Mouse (Mus musculus) CH12.LX (cell line): Measurements from ENCODE around the gene Fam117a. TPM values are rescaled to one million over a fixed set of nuclear protein-coding genes. Genes with fewer than 3 reads are reported as not detected.

Source experiments
- DNase-seq: peaks from one replicate; pipeline ENCODE4 v3.0.0-alpha.2; 2013; ENCODE audit errors: extremely low read depth
- H3K27ac ChIP-seq: 2 replicates; pipeline ENCODE4 v1.5.1; 2012; ENCODE audit warnings: low read depth, mild to moderate bottlenecking, control low read depth, moderate library complexity; ENCODE audit not compliant: insufficient read depth
- H3K27me3 ChIP-seq: replicated peaks from 2 replicates; pipeline ENCODE3; 2012; ENCODE audit warnings: inconsistent platforms
- H3K36me3 ChIP-seq, 2 experiments: replicated peaks in 1 of 2; 2 replicates each; pipeline versions ENCODE3 to v1.6.1; 2012; ENCODE audit warnings: inconsistent platforms in 1 of 2, low read length in 1 of 2, mild to moderate bottlenecking in 1 of 2, mixed read lengths in 1 of 2, moderate library complexity in 1 of 2; ENCODE audit not compliant: control insufficient read depth in 1 of 2, insufficient read depth in 1 of 2
- H3K4me1 ChIP-seq, 2 experiments: 2 replicates each; pipeline ENCODE4 v1.6.1; 2012; ENCODE audit warnings: inconsistent platforms in 1 of 2, moderate library complexity in 1 of 2; ENCODE audit not compliant: insufficient read depth in 2 of 2, control insufficient read depth in 1 of 2
- H3K4me2 ChIP-seq: 2 replicates; pipeline ENCODE4 v1.6.1; 2012; ENCODE audit warnings: low read depth, mild to moderate bottlenecking, control low read depth; ENCODE audit not compliant: poor library complexity, insufficient read depth, severe bottlenecking
- H3K4me3 ChIP-seq, 3 experiments: fragments of 150-350 bp in 1 of 3; sonication (generic) in 1 of 3; replicated peaks in 1 of 3; 2 replicates each; pipeline versions ENCODE3 to v1.5.1; 2011 to 2012; ENCODE audit warnings: low read depth in 2 of 3, low read length in 2 of 3, mild to moderate bottlenecking in 2 of 3, moderate library complexity in 2 of 3, control low read depth in 1 of 3, improper control_type of control experiment in 1 of 3, inconsistent platforms in 1 of 3, mixed read lengths in 1 of 3; ENCODE audit not compliant: poor library complexity in 1 of 3
- H3K79me2 ChIP-seq: replicated peaks from 2 replicates; pipeline ENCODE4 v1.6.1; 2012; ENCODE audit warnings: mild to moderate bottlenecking, moderate library complexity; ENCODE audit not compliant: control insufficient read depth, poor library complexity, insufficient read depth, severe bottlenecking; ENCODE audit errors: extremely low read depth
- H3K9ac ChIP-seq: 2 replicates; pipeline ENCODE4 v1.6.1; 2012; ENCODE audit warnings: low read depth, mild to moderate bottlenecking, control low read depth, moderate library complexity; ENCODE audit not compliant: insufficient read depth
- H3K9me3 ChIP-seq: replicated peaks from 2 replicates; pipeline ENCODE3; 2012; ENCODE audit warnings: low read length, inconsistent platforms, mixed read lengths
- BHLHE40 ChIP-seq: IDR thresholded peaks from 2 replicates; pipeline ENCODE4 v1.6.1; 2011; ENCODE audit warnings: mild to moderate bottlenecking, low read depth, low read length, improper control_type of control experiment
- CTCF ChIP-seq, 2 experiments: IDR thresholded peaks in 1 of 2; conservative IDR thresholded peaks in 1 of 2; 2 replicates each; pipeline ENCODE4 v1.5.1; 2011 to 2012; ENCODE audit warnings: low read depth in 2 of 2, low read length in 2 of 2, improper control_type of control experiment in 1 of 2, inconsistent platforms in 1 of 2, mild to moderate bottlenecking in 1 of 2, moderate library complexity in 1 of 2
- EP300 ChIP-seq: IDR thresholded peaks from 2 replicates; pipeline ENCODE4 v1.6.1; 2011; ENCODE audit warnings: low read length, improper control_type of control experiment
- ETS1 ChIP-seq: conservative IDR thresholded peaks from 2 replicates; pipeline ENCODE4 v1.6.1; 2012; ENCODE audit warnings: low read depth, mild to moderate bottlenecking, inconsistent platforms, low read length, improper control_type of control experiment, moderate library complexity
- GABPA ChIP-seq: IDR thresholded peaks from 2 replicates; pipeline ENCODE4 v1.6.1; 2012; ENCODE audit warnings: low read depth, low read length, improper control_type of control experiment, inconsistent platforms; ENCODE audit not compliant: insufficient replicate concordance
- HCFC1 ChIP-seq: IDR thresholded peaks from 2 replicates; pipeline ENCODE4 v1.6.1; 2012; ENCODE audit warnings: low read depth, mild to moderate bottlenecking, inconsistent platforms, low read length, improper control_type of control experiment
- JUN ChIP-seq: IDR thresholded peaks from 2 replicates; pipeline ENCODE4 v1.6.1; 2011; ENCODE audit warnings: low read depth, mild to moderate bottlenecking, low read length, improper control_type of control experiment, moderate library complexity; ENCODE audit not compliant: insufficient read depth
- JUND ChIP-seq: conservative IDR thresholded peaks from 2 replicates; pipeline ENCODE4 v1.6.1; 2011; ENCODE audit warnings: low read depth, low read length, improper control_type of control experiment
- KAT2A ChIP-seq: IDR thresholded peaks from 2 replicates; pipeline ENCODE4 v1.6.1; 2012; ENCODE audit warnings: low read length, improper control_type of control experiment, inconsistent platforms; ENCODE audit not compliant: insufficient replicate concordance
- MAFK ChIP-seq: IDR thresholded peaks from 2 replicates; pipeline ENCODE4 v1.6.1; 2011; ENCODE audit warnings: low read length, improper control_type of control experiment; ENCODE audit not compliant: insufficient replicate concordance
- MAZ ChIP-seq: IDR thresholded peaks from 2 replicates; pipeline ENCODE4 v1.6.1; 2012; ENCODE audit warnings: low read depth, mild to moderate bottlenecking, inconsistent platforms, low read length, improper control_type of control experiment, moderate library complexity
- MEF2A ChIP-seq: IDR thresholded peaks from 2 replicates; pipeline ENCODE4 v1.6.1; 2014; ENCODE audit warnings: low read depth, mild to moderate bottlenecking, inconsistent platforms, low read length, improper control_type of control experiment, borderline replicate concordance
- MXI1 ChIP-seq: IDR thresholded peaks from 2 replicates; pipeline ENCODE4 v1.6.1; 2011; ENCODE audit warnings: mild to moderate bottlenecking, low read depth, low read length, improper control_type of control experiment
- MYC ChIP-seq: IDR thresholded peaks from 2 replicates; pipeline ENCODE4 v1.6.1; 2011; ENCODE audit warnings: low read depth, mild to moderate bottlenecking, improper control_type of control experiment, low read length
- NELFE ChIP-seq: IDR thresholded peaks from 2 replicates; pipeline ENCODE4 v1.6.1; 2011; ENCODE audit warnings: low read depth, low read length, improper control_type of control experiment
- NRF1 ChIP-seq: IDR thresholded peaks from 2 replicates; pipeline ENCODE4 v1.6.1; 2014; ENCODE audit warnings: low read depth, mild to moderate bottlenecking, inconsistent platforms, low read length, improper control_type of control experiment, moderate library complexity
- PAX5 ChIP-seq: IDR thresholded peaks from 2 replicates; pipeline ENCODE4 v1.6.1; 2012; ENCODE audit warnings: low read length, inconsistent platforms, mixed read lengths
- POLR2A ChIP-seq: IDR thresholded peaks from 2 replicates; pipeline ENCODE4 v1.6.1; 2011; ENCODE audit warnings: low read depth, mild to moderate bottlenecking, improper control_type of control experiment, low read length
- RAD21 ChIP-seq: IDR thresholded peaks from 2 replicates; pipeline ENCODE4 v1.6.1; 2011; ENCODE audit warnings: low read depth, mild to moderate bottlenecking, low read length, improper control_type of control experiment, moderate library complexity
- TCF12 ChIP-seq: IDR thresholded peaks from 2 replicates; pipeline ENCODE4 v1.6.1; 2014; ENCODE audit warnings: low read depth, mild to moderate bottlenecking, inconsistent platforms, low read length, improper control_type of control experiment
- UBTF ChIP-seq: IDR thresholded peaks from 2 replicates; pipeline ENCODE4 v1.6.1; 2012; ENCODE audit warnings: low read depth, mild to moderate bottlenecking, inconsistent platforms, low read length, improper control_type of control experiment, moderate library complexity
- USF1 ChIP-seq: IDR thresholded peaks from 2 replicates; pipeline ENCODE4 v1.6.1; 2014; ENCODE audit warnings: low read depth, mild to moderate bottlenecking, inconsistent platforms, low read length, improper control_type of control experiment
- USF2 ChIP-seq: conservative IDR thresholded peaks from 2 replicates; pipeline ENCODE4 v1.6.1; 2011; ENCODE audit warnings: low read depth, low read length, improper control_type of control experiment
- ZC3H11A ChIP-seq: IDR thresholded peaks from 2 replicates; pipeline ENCODE4 v1.6.1; 2012; ENCODE audit warnings: low read depth, mild to moderate bottlenecking, inconsistent platforms, low read length, improper control_type of control experiment
- ZKSCAN1 ChIP-seq: IDR thresholded peaks from 2 replicates; pipeline ENCODE4 v1.6.1; 2012; ENCODE audit warnings: low read depth, inconsistent platforms, low read length, improper control_type of control experiment, borderline replicate concordance
- ZMIZ1 ChIP-seq: IDR thresholded peaks from 2 replicates; pipeline ENCODE4 v1.6.1; 2012; ENCODE audit warnings: low read depth, mild to moderate bottlenecking, inconsistent platforms, low read length, improper control_type of control experiment
- ZNF384 ChIP-seq: IDR thresholded peaks from 2 replicates; pipeline ENCODE4 v1.6.1; 2012; ENCODE audit warnings: low read depth, low read length, improper control_type of control experiment, inconsistent platforms
- dilution Hi-C: fragments of 300-500 bp; cut with MboI; formaldehyde crosslinking; loops from 2 replicates; pipeline ENCODE4 v1.14.3; 2020; ENCODE audit warnings: low sequenced_read_pairs; ENCODE audit not compliant: extremely low pct_unique_long_range_greater_than_20kb, extremely low pct_ligation_motif_present
- in situ Hi-C: fragments of 300-500 bp; cut with MboI; formaldehyde crosslinking; loops from 3 replicates; pipeline ENCODE4 v1.14.3; 2019; ENCODE audit warnings: low sequenced_read_pairs, low pct_ligation_motif_present, low pct_unique_long_range_greater_than_20kb, mixed read lengths
- polyA plus RNA-seq: library from polyadenylated mRNA; unstranded; fragments of >175 nt; gene quantifications from 2 replicates; pipeline ENCODE4 v1.2.1, GENCODE M21; 2012; ENCODE audit warnings: low read depth; ENCODE audit not compliant: insufficient read length
- total RNA-seq, 2 experiments: library from RNA; depleted of rRNA; stranded (reverse); fragments of 300-350 nt in 1 of 2; fragments of >200 nt in 1 of 2; gene quantifications; 2 replicates each; pipeline ENCODE4 v1.2.3; 2012 to 2014

The Fam117a gene
- total and polyA plus RNA-seq, 3 experiments: 0.54 to 2.2 (median 0.91) TPM

DNA sequence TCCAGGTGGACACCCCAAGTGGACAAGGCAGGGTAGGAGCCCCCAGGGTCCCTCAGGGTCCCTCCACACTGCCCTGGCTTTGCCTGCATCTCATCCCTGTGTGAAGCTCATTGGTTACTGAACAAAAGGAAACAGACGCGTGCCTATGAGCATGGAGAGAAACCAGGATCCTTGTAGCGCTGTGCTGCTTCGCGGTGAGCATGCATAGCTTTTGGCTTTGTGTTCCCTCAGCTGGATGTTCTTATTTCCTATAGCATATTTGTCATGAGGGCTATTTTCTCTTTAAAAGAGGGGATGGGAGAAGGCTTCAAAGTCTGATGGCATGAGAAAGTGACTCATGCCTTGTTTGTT is 18.8 kb downstream of the Fam117a start:
- H3K27me3 ChIP-seq: peaks cover 41% of the 10 kb centered on the region
- H3K4me1 ChIP-seq: peaks cover 13 to 19% of the 10 kb centered on the region in 2 experiments
- H3K4me2 ChIP-seq: no peak overlapping the region
- no peak for DNase-seq
- dilution Hi-C loops: no loop called here
- in situ Hi-C loops: no loop called here
- no peaks in the 10 kb centered on the region for H3K79me2 ChIP-seq
- H3K27ac ChIP-seq: no peak overlapping the region
- H3K4me3 ChIP-seq: no peak overlapping the region
- H3K9me3 ChIP-seq: no peaks in the 10 kb centered on the region
- no peaks in the 10 kb centered on the region for H3K36me3 ChIP-seq
- H3K9ac ChIP-seq: no peak overlapping the region
- TF ChIP-seq HCFC1 (no peak), MAFK (no peak), CTCF (conservative IDR thresholded peaks at IDR 0.05 in 1 of 2, IDR thresholded peaks at IDR 0.05 in 1 of 2; ENCODE audit: low read depth in 2 of 2, low read length in 2 of 2) (no peak), JUN (no peak), USF2 (no peak), ZC3H11A (no peak), BHLHE40 (no peak), MYC (no peak), KAT2A (no peak), ZKSCAN1 (no peak), MXI1 (no peak), NRF1 (no peak), ZMIZ1 (no peak), ETS1 (no peak), GABPA (no peak), EP300 (no peak), POLR2A (no peak), PAX5 (no peak), MEF2A (no peak)

DNA sequence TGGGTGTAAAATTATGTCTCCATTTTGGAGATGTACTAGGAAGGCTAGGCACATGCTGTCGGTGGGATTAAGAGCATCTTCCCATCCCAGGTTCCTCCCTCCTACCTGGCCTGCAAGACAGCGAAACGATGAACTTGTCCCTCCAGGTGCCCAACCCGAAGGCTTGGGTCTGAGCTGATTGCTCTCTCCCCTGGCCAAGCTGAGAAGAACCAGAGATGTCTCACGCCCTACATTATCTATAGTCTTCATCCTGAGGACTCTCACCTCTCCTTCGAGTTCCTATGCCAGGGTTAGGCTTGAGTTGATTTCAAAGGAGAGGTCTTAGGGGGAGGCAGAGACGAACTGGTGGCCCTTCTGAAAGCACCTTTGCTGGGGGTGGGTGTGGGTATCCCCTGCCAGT is 19.2 kb downstream of the Fam117a start:
- no peak overlapping the region for H3K9ac ChIP-seq
- dilution Hi-C loops: no loop called here
- H3K27ac ChIP-seq: no peak overlapping the region
- no peak for DNase-seq
- no peak overlapping the region for H3K4me2 ChIP-seq
- no peaks in the 10 kb centered on the region for H3K9me3 ChIP-seq
- H3K79me2 ChIP-seq: no peaks in the 10 kb centered on the region
- TF ChIP-seq KAT2A (no peak), TCF12 (no peak), GABPA (no peak), HCFC1 (no peak), MAZ (no peak), USF1 (no peak), ETS1 (no peak), ZNF384 (no peak), MAFK (no peak), RAD21 (no peak), MEF2A (no peak), MYC (no peak), ZMIZ1 (no peak), NELFE (no peak), UBTF (no peak), PAX5 (no peak), USF2 (no peak), JUND (no peak)
- no peak overlapping the region for H3K4me3 ChIP-seq
- in situ Hi-C loops: no loop called here
- no peaks in the 10 kb centered on the region for H3K36me3 ChIP-seq
- H3K4me1 ChIP-seq: peaks cover 9 to 15% of the 10 kb centered on the region in 2 experiments
- peaks cover 43% of the 10 kb centered on the region for H3K27me3 ChIP-seq
